Mouse (Mus musculus) megakaryocyte, embryonic 14.5 days (primary cell): ENCODE results near the gene Hnrnpa0. TPM values are rescaled to one million over a fixed set of nuclear protein-coding genes. Genes with fewer than 3 reads are reported as not detected.

Source experiments
- H3K27me3 ChIP-seq: replicated peaks from 2 replicates; pipeline ENCODE3; 2012; ENCODE audit warnings: inconsistent platforms
- H3K36me3 ChIP-seq: replicated peaks from 2 replicates; pipeline ENCODE3; 2012; ENCODE audit warnings: low read length, inconsistent platforms, mixed read lengths
- H3K4me1 ChIP-seq: 2 replicates; pipeline ENCODE4 v1.6.1; 2012; ENCODE audit warnings: inconsistent platforms
- H3K4me3 ChIP-seq: replicated peaks from 2 replicates; pipeline ENCODE3; 2012; ENCODE audit warnings: moderate library complexity, mild to moderate bottlenecking, inconsistent platforms
- H3K9me3 ChIP-seq: 2 replicates; pipeline ENCODE4 v1.6.1; 2012; ENCODE audit warnings: inconsistent platforms
- FLI1 ChIP-seq: IDR thresholded peaks from 2 replicates; pipeline ENCODE4 v1.6.1; 2012; ENCODE audit warnings: low read length, inconsistent platforms, mixed read lengths
- GATA1 ChIP-seq: IDR thresholded peaks from 3 replicates; pipeline ENCODE4 v1.6.1; 2012; ENCODE audit warnings: mixed read lengths, low read length, inconsistent platforms, borderline replicate concordance
- polyA plus RNA-seq: library from polyadenylated mRNA; stranded (reverse); fragments of >175 nt; gene quantifications from 2 replicates; pipeline ENCODE4 v1.2.3, GENCODE M21; 2012; ENCODE audit warnings: low replicate concordance; ENCODE audit not compliant: insufficient read depth

Hnrnpa0 gene
- polyA plus RNA-seq, 1 experiment = 352 TPM

GRCm38 (mm10) chr13:58126862-58127765 is 1.2 kb downstream of the Hnrnpa0 start:
- 0 out of 2 replicates have a peak, but pooled peaks cover 1% of the 10 kb centered on the region for H3K9me3 ChIP-seq
- peaks cover 22% of the 10 kb centered on the region for H3K4me1 ChIP-seq
- TF ChIP-seq FLI1 (no peak), GATA1 (no peak)
- H3K36me3 ChIP-seq = peaks cover 7% of the 10 kb centered on the region
- peak overlapping the region; percentile 99 for H3K4me3 ChIP-seq
- no peaks in the 10 kb centered on the region for H3K27me3 ChIP-seq

GRCm38 (mm10) chr13:58126126-58126525 is 2.2 kb downstream of the Hnrnpa0 start:
- H3K27me3 ChIP-seq = no peaks in the 10 kb centered on the region
- TF ChIP-seq FLI1 (no peak), GATA1 (no peak)
- peak overlapping the region; percentile 99 for H3K4me3 ChIP-seq
- no peaks in the 10 kb centered on the region for H3K9me3 ChIP-seq
- peaks cover 7% of the 10 kb centered on the region for H3K36me3 ChIP-seq
- peaks cover 22% of the 10 kb centered on the region for H3K4me1 ChIP-seq

GRCm38 (mm10) chr13:58124989-58125388 is 3.4 kb downstream of the Hnrnpa0 start:
- Histone ChIP-seq H3K4me3 (no peak overlapping the region), H3K9me3 (no peaks in the 10 kb centered on the region), H3K36me3 (peaks cover 7% of the 10 kb centered on the region), H3K4me1 (peaks cover 19% of the 10 kb centered on the region), H3K27me3 (peaks cover 4% of the 10 kb centered on the region)
- TF ChIP-seq GATA1 = no peak
- TF ChIP-seq FLI1 = no peak

- no peak overlapping the region for H3K4me3 ChIP-seq
- H3K9me3 ChIP-seq = no peaks in the 10 kb centered on the region
- TF ChIP-seq GATA1 (no peak), FLI1 (no peak)
- peaks cover 7% of the 10 kb centered on the region for H3K36me3 ChIP-seq
- H3K4me1 ChIP-seq = peaks cover 12% of the 10 kb centered on the region
- peaks cover 8% of the 10 kb centered on the region for H3K27me3 ChIP-seq
These were observed 4.1 kb downstream of the Hnrnpa0 start for GRCm38 (mm10) chr13:58124278-58124677.

- Histone ChIP-seq H3K9me3 (no peaks in the 10 kb centered on the region), H3K4me1 (peaks cover 10% of the 10 kb centered on the region; the same call in 1 of the 2 replicates), H3K4me3 (no peak overlapping the region), H3K36me3 (peaks cover 7% of the 10 kb centered on the region), H3K27me3 (peaks cover 12% of the 10 kb centered on the region)
- TF ChIP-seq GATA1 (no peak), FLI1 (no peak)
These were observed 5.0 kb downstream of the Hnrnpa0 start for GRCm38 (mm10) chr13:58123381-58123780.

- no peaks in the 10 kb centered on the region for H3K9me3 ChIP-seq
- peaks cover 7% of the 10 kb centered on the region for H3K36me3 ChIP-seq
- no peak overlapping the region for H3K4me3 ChIP-seq
- peaks cover 15% of the 10 kb centered on the region for H3K27me3 ChIP-seq
- peaks cover 10% of the 10 kb centered on the region; the same call in 1 of the 2 replicates for H3K4me1 ChIP-seq
- TF ChIP-seq GATA1 (no peak), FLI1 (no peak)
These were observed 5.5 kb downstream of the Hnrnpa0 start for GRCm38 (mm10) chr13:58122786-58123297.

GRCm38 (mm10) chr13:58117318-58118017 is 10.9 kb downstream of the Hnrnpa0 start:
- Histone ChIP-seq H3K4me1 (peaks cover 45% of the 10 kb centered on the region), H3K36me3 (no peaks in the 10 kb centered on the region), H3K4me3 (no peak overlapping the region), H3K27me3 (peaks cover 61% of the 10 kb centered on the region), H3K9me3 (peaks cover 5% of the 10 kb centered on the region)
- TF ChIP-seq GATA1 (no peak), FLI1 (no peak)

- Histone ChIP-seq H3K4me1 (peaks cover 45% of the 10 kb centered on the region), H3K27me3 (peaks cover 67% of the 10 kb centered on the region), H3K36me3 (no peaks in the 10 kb centered on the region), H3K9me3 (peaks cover 12% of the 10 kb centered on the region), H3K4me3 (no peak overlapping the region)
- TF ChIP-seq FLI1 (no peak), GATA1 (no peak)
These were observed 11.6 kb downstream of the Hnrnpa0 start for GRCm38 (mm10) chr13:58116801-58117200.

- peaks cover 19% of the 10 kb centered on the region for H3K9me3 ChIP-seq
- no peak; the same call in 2 of the 3 replicates for TF ChIP-seq GATA1
- no peak for TF ChIP-seq FLI1
- no peaks in the 10 kb centered on the region for H3K36me3 ChIP-seq
- peaks cover 79% of the 10 kb centered on the region for H3K27me3 ChIP-seq
- H3K4me3 ChIP-seq = peak overlapping the region; percentile 85
- H3K4me1 ChIP-seq = peaks cover 45% of the 10 kb centered on the region
These were observed 13.1 kb downstream of the Hnrnpa0 start for GRCm38 (mm10) chr13:58115227-58115626.
